Mouse (Mus musculus): ENCODE data around the gene Atp1a4. TPM values are rescaled to one million over a fixed set of nuclear protein-coding genes. Genes with fewer than 3 reads are reported as not detected.

Gene Atp1a4
- total and polyA plus RNA-seq, 2 experiments, result 0.02 to 0.09 TPM

- Histone ChIP-seq H3K9ac (ENCODE audit: low read depth, low read length) (no peak overlapping the region), H3K36me3 (ENCODE audit: control insufficient read depth, insufficient read depth, low read length) (peaks cover 39% of the 10 kb centered on the region), H3K27ac (replicated peaks; ENCODE audit: insufficient read depth, low read depth, low read length) (no peak overlapping the region), H3K4me3 (ENCODE audit: insufficient read depth, low read depth, low read length) (no peak overlapping the region), H3K79me2 (ENCODE audit: control insufficient read depth, insufficient read depth, low read length) (no peaks in the 10 kb centered on the region), H3K27me3 (ENCODE audit: control insufficient read depth, insufficient read depth, low read length) (no peaks in the 10 kb centered on the region), H3K4me1 (ENCODE audit: control insufficient read depth, insufficient read depth, low read length) (peaks cover 4% of the 10 kb centered on the region; the same call in 1 of the 2 replicates)
- WGBS, result 83% methylated on average over 5 of the region's 5 CpGs
- no peak for DNase-seq (ENCODE audit: extremely low read depth, low read depth, low spot score)
- TF ChIP-seq POLR2A (IDR thresholded peaks at IDR 0.05; ENCODE audit: extremely low read depth, insufficient read depth, low read length) (no peak), CTCF (IDR thresholded peaks at IDR 0.05; ENCODE audit: low read depth, low read length) (no peak)
Measured at GRCm38 (mm10) chr1:172197851-172198250, 60.4 kb downstream of the Atp1a4 start.

- Histone ChIP-seq H3K9ac (ENCODE audit: low read depth, low read length) (no peak overlapping the region), H3K27ac (replicated peaks; ENCODE audit: insufficient read depth, low read depth, low read length) (no peak overlapping the region), H3K36me3 (ENCODE audit: control insufficient read depth, insufficient read depth, low read length) (peaks cover 43% of the 10 kb centered on the region), H3K79me2 (ENCODE audit: control insufficient read depth, insufficient read depth, low read length) (no peaks in the 10 kb centered on the region), H3K4me3 (ENCODE audit: insufficient read depth, low read depth, low read length) (no peak overlapping the region), H3K27me3 (ENCODE audit: control insufficient read depth, insufficient read depth, low read length) (no peaks in the 10 kb centered on the region), H3K4me1 (ENCODE audit: control insufficient read depth, insufficient read depth, low read length) (peaks cover 3% of the 10 kb centered on the region; the same call in 1 of the 2 replicates)
- 86% methylated on average over 3 of the region's 3 CpGs for WGBS
- TF ChIP-seq CTCF (IDR thresholded peaks at IDR 0.05; ENCODE audit: low read depth, low read length) (no peak), POLR2A (IDR thresholded peaks at IDR 0.05; ENCODE audit: extremely low read depth, insufficient read depth, low read length) (no peak)
- DNase-seq (ENCODE audit: extremely low read depth, low read depth, low spot score), result no peak
Measured at GRCm38 (mm10) chr1:172197146-172197545, 61.1 kb downstream of the Atp1a4 start.

GRCm38 (mm10) chr1:172194435-172194834 lies 63.8 kb downstream of the Atp1a4 start:
- H3K36me3 ChIP-seq (ENCODE audit: control insufficient read depth, insufficient read depth, low read length), result peaks cover 62% of the 10 kb centered on the region
- TF ChIP-seq POLR2A (IDR thresholded peaks at IDR 0.05; ENCODE audit: extremely low read depth, insufficient read depth, low read length) (no peak), CTCF (IDR thresholded peaks at IDR 0.05; ENCODE audit: low read depth, low read length) (no peak)
- no peak overlapping the region for H3K4me3 ChIP-seq (ENCODE audit: insufficient read depth, low read depth, low read length)
- no peaks in the 10 kb centered on the region for H3K27me3 ChIP-seq (ENCODE audit: control insufficient read depth, insufficient read depth, low read length)
- no peak overlapping the region for H3K27ac ChIP-seq (replicated peaks; ENCODE audit: insufficient read depth, low read depth, low read length)
- H3K4me1 ChIP-seq (ENCODE audit: control insufficient read depth, insufficient read depth, low read length), result no peaks in the 10 kb centered on the region
- no peak for DNase-seq (ENCODE audit: extremely low read depth, low read depth, low spot score)
- no peak overlapping the region for H3K9ac ChIP-seq (ENCODE audit: low read depth, low read length)
- no peaks in the 10 kb centered on the region for H3K79me2 ChIP-seq (ENCODE audit: control insufficient read depth, insufficient read depth, low read length)
- WGBS, result 80% methylated on average over 8 of the region's 8 CpGs

- peaks cover 71% of the 10 kb centered on the region for H3K36me3 ChIP-seq (ENCODE audit: control insufficient read depth, insufficient read depth, low read length)
- no peaks in the 10 kb centered on the region for H3K4me1 ChIP-seq (ENCODE audit: control insufficient read depth, insufficient read depth, low read length)
- no peaks in the 10 kb centered on the region for H3K27me3 ChIP-seq (ENCODE audit: control insufficient read depth, insufficient read depth, low read length)
- 90% methylated on average over 3 of the region's 3 CpGs for WGBS
- H3K79me2 ChIP-seq (ENCODE audit: control insufficient read depth, insufficient read depth, low read length), result no peaks in the 10 kb centered on the region
- H3K27ac ChIP-seq (replicated peaks; ENCODE audit: insufficient read depth, low read depth, low read length), result no peak overlapping the region
- no peak overlapping the region for H3K9ac ChIP-seq (ENCODE audit: low read depth, low read length)
- H3K4me3 ChIP-seq (ENCODE audit: insufficient read depth, low read depth, low read length), result no peak overlapping the region
- no peak for DNase-seq (ENCODE audit: extremely low read depth, low read depth, low spot score)
- no peak for TF ChIP-seq POLR2A (IDR thresholded peaks at IDR 0.05; ENCODE audit: extremely low read depth, insufficient read depth, low read length)
- no peak for TF ChIP-seq CTCF (IDR thresholded peaks at IDR 0.05; ENCODE audit: low read depth, low read length)
Measured at GRCm38 (mm10) chr1:172192217-172192616, 66.0 kb downstream of the Atp1a4 start.

GRCm38 (mm10) chr1:172191578-172191977 lies 66.6 kb downstream of the Atp1a4 start:
- no peak overlapping the region for H3K27ac ChIP-seq (replicated peaks; ENCODE audit: insufficient read depth, low read depth, low read length)
- no peaks in the 10 kb centered on the region for H3K79me2 ChIP-seq (ENCODE audit: control insufficient read depth, insufficient read depth, low read length)
- no peaks in the 10 kb centered on the region for H3K4me1 ChIP-seq (ENCODE audit: control insufficient read depth, insufficient read depth, low read length)
- WGBS, result 71% methylated on average over 2 of the region's 2 CpGs
- H3K9ac ChIP-seq (ENCODE audit: low read depth, low read length), result no peak overlapping the region
- peaks cover 72% of the 10 kb centered on the region for H3K36me3 ChIP-seq (ENCODE audit: control insufficient read depth, insufficient read depth, low read length)
- H3K4me3 ChIP-seq (ENCODE audit: insufficient read depth, low read depth, low read length), result no peak overlapping the region
- TF ChIP-seq CTCF (IDR thresholded peaks at IDR 0.05; ENCODE audit: low read depth, low read length) (no peak), POLR2A (IDR thresholded peaks at IDR 0.05; ENCODE audit: extremely low read depth, insufficient read depth, low read length) (no peak)
- no peaks in the 10 kb centered on the region for H3K27me3 ChIP-seq (ENCODE audit: control insufficient read depth, insufficient read depth, low read length)
- no peak for DNase-seq (ENCODE audit: extremely low read depth, low read depth, low spot score)

- Histone ChIP-seq H3K9ac (ENCODE audit: low read depth, low read length) (no peak overlapping the region), H3K79me2 (ENCODE audit: control insufficient read depth, insufficient read depth, low read length) (no peaks in the 10 kb centered on the region; the same call in 1 of the 2 replicates), H3K27me3 (ENCODE audit: control insufficient read depth, insufficient read depth, low read length) (no peaks in the 10 kb centered on the region), H3K4me3 (ENCODE audit: insufficient read depth, low read depth, low read length) (no peak overlapping the region), H3K36me3 (ENCODE audit: control insufficient read depth, insufficient read depth, low read length) (peaks cover 74% of the 10 kb centered on the region), H3K4me1 (ENCODE audit: control insufficient read depth, insufficient read depth, low read length) (no peaks in the 10 kb centered on the region), H3K27ac (replicated peaks; ENCODE audit: insufficient read depth, low read depth, low read length) (no peak overlapping the region)
- DNase-seq (ENCODE audit: extremely low read depth, low read depth, low spot score), result no peak
- TF ChIP-seq CTCF (IDR thresholded peaks at IDR 0.05; ENCODE audit: low read depth, low read length), result peak; percentile 76
- no peak for TF ChIP-seq POLR2A (IDR thresholded peaks at IDR 0.05; ENCODE audit: extremely low read depth, insufficient read depth, low read length)
- 62% methylated on average over 4 of the region's 4 CpGs for WGBS
Measured at GRCm38 (mm10) chr1:172188891-172189290, 69.3 kb downstream of the Atp1a4 start.
